Comparison of ENCODE assay signal across 7 mouse cellular contexts in genomic region chr4:41696930-41697841, GRCm38 (mm10). TPM values are rescaled to one million over a fixed set of nuclear protein-coding genes. Genes with fewer than 3 reads are reported as not detected.
DNase-seq lines count a peak whose midpoint lies in the region; ATAC-seq lines count a peak whose summit lies in the region.
"Not testable (repeated sequence)": the region's sequence is repeated elsewhere in the genome, so short reads cannot be mapped to it uniquely, and the experiment has no call there.

Gene Cntfr (minus strand): TSS chr4:41697089.

- not testable (repeated sequence) for H3K9ac ChIP-seq in intestine, embryonic 15.5 days

- not testable (repeated sequence) for H3K36me3 ChIP-seq in intestine, embryonic 15.5 days; midbrain, embryonic 10.5 days

- H3K27ac ChIP-seq in intestine, embryonic 15.5 days: not testable (repeated sequence)
- H3K27ac ChIP-seq in midbrain, embryonic 10.5 days (replicated peaks): peak within 1 kb of the TSS; percentile 82; the same call in 1 of the 2 replicates

- H3K9me3 ChIP-seq in intestine, embryonic 15.5 days; midbrain, embryonic 10.5 days (replicated peaks): not testable (repeated sequence)

- ATAC-seq in intestine, embryonic 15.5 days: not testable (repeated sequence)

- peak within 1 kb of the TSS; percentile 36 for H3K4me2 ChIP-seq in intestine, embryonic 15.5 days (replicated peaks)

- 9% methylated on average over 35 of the region's 40 CpGs for WGBS in intestine, embryonic 15.5 days
- whole genome bisulfite sequencing in midbrain, embryonic 10.5 days: 10% methylated on average over 34 of the region's 40 CpGs

- not testable (repeated sequence) for H3K4me1 ChIP-seq in intestine, embryonic 15.5 days (replicated peaks)
- H3K4me1 ChIP-seq in midbrain, embryonic 10.5 days: peaks cover 20% of the 10 kb centered on the region

- DNase-seq in adrenal gland, postnatal 10 days: peak; percentile 90
- DNase-seq in embryo, embryonic 11.5 days (ENCODE audit: low read depth, low spot score): peak; percentile 69
- not testable (repeated sequence) for DNase-seq in gonadal fat pad, adult 2 months (ENCODE audit: low read depth)
- peak; percentile 76 to 84 for DNase-seq in left cerebral cortex, postnatal 10 days (ENCODE audit: extremely low spot score in 1 of 2, low spot score in 2 of 2)
- DNase-seq in midbrain, embryonic 10.5 days (ENCODE audit: low spot score): peak; percentile 86
- DNase-seq in skeletal muscle tissue, adult 2 months (ENCODE audit: low read depth, low spot score): peak; percentile 72

- intact Hi-C loops in left cerebral cortex, postnatal 10 days (cut with DNase I): not testable (repeated sequence)

- H3K27me3 ChIP-seq in intestine, embryonic 15.5 days (replicated peaks): not testable (repeated sequence)
- peaks cover 16% of the 10 kb centered on the region for H3K27me3 ChIP-seq in midbrain, embryonic 10.5 days (ENCODE audit: low read depth, poor library complexity, severe bottlenecking)

- not testable (repeated sequence) for H3K4me3 ChIP-seq in intestine, embryonic 15.5 days (replicated peaks)
- H3K4me3 ChIP-seq in midbrain, embryonic 10.5 days: peak within 1 kb of the TSS; percentile 44

RNA-seq across cellular contexts. Expression of gene Cntfr, which starts in this region (rescaled TPM):
- total RNA-seq in adrenal gland, postnatal 10 days (2021): 10 to 100 TPM; 53.0 to 67.0 TPM
- polyA plus RNA-seq in gonadal fat pad, adult 2 months (2012; rRNA removed): 10.7 and 12.1 TPM in 2 replicates
- 5.1 and 6.4 TPM in 2 replicates for polyA plus RNA-seq in intestine, embryonic 15.5 days (2015; fragmentation: Nextera tagmentation; extraction: Ambion mirVana)
- 10 to 100 TPM; 57.4 to 75.1 TPM for total RNA-seq in left cerebral cortex, postnatal 10 days (2021)
- polyA plus RNA-seq in midbrain, embryonic 10.5 days (2016; fragmentation: Nextera tagmentation; extraction: Ambion mirVana): 27.1 and 35.8 TPM in 2 replicates
